Mouse (Mus musculus) MEL (cell line): ENCODE measurements at regions not wholly inside any gene's neighbourhood (a gene's known extent, or its start where the extent isn't known, plus 50 kb on each side); places are given as distances from the start of the nearest gene placed in this dataset.
A peak's percentile ranks its signal among the peaks of the same experiment; 100 is the strongest.

Experiments
- DNase-seq: peaks from one replicate; pipeline ENCODE4 v3.0.0; 2011; ENCODE audit warnings: low read depth, low spot score
- H3K27ac ChIP-seq: 2 replicates; pipeline ENCODE4 v1.5.1; 2012; ENCODE audit warnings: low read depth, mild to moderate bottlenecking, control low read depth, low read length, moderate library complexity; ENCODE audit not compliant: control insufficient read depth
- H3K27me3 ChIP-seq, 2 experiments: fragments of 150-350 bp in 1 of 2; sonication (generic) in 1 of 2; 2 replicates each; pipeline ENCODE4 v1.6.1; 2012; ENCODE audit warnings: low read length in 2 of 2, mild to moderate bottlenecking in 2 of 2, improper control_type of control experiment in 1 of 2, moderate library complexity in 1 of 2; ENCODE audit not compliant: insufficient read depth in 2 of 2, control insufficient read depth in 1 of 2
- H3K36me3 ChIP-seq, 2 experiments: 2 replicates each; pipeline ENCODE4 v1.6.1; 2012 to 2014; ENCODE audit warnings: low read length in 2 of 2, improper control_type of control experiment in 1 of 2, inconsistent platforms in 1 of 2, mild to moderate bottlenecking in 1 of 2; ENCODE audit not compliant: insufficient read depth in 2 of 2, control insufficient read depth in 1 of 2
- H3K4me1 ChIP-seq, 2 experiments: fragments of 150-350 bp in 1 of 2; sonication (generic) in 1 of 2; 2 replicates each; pipeline ENCODE4 v1.6.1; 2012; ENCODE audit warnings: low read length in 2 of 2, improper control_type of control experiment in 1 of 2, mild to moderate bottlenecking in 1 of 2; ENCODE audit not compliant: insufficient read depth in 2 of 2, control insufficient read depth in 1 of 2
- H3K4me3 ChIP-seq, 2 experiments: fragments of 150-350 bp in 1 of 2; sonication (generic) in 1 of 2; 2 replicates each; pipeline ENCODE4 v1.5.1; 2012; ENCODE audit warnings: low read depth in 2 of 2, low read length in 2 of 2, mild to moderate bottlenecking in 2 of 2, moderate library complexity in 2 of 2, control low read depth in 1 of 2, improper control_type of control experiment in 1 of 2; ENCODE audit not compliant: control insufficient read depth in 1 of 2, insufficient read depth in 1 of 2
- H3K79me2 ChIP-seq: 2 replicates; pipeline ENCODE4 v1.6.1; 2012; ENCODE audit warnings: mild to moderate bottlenecking, low read length, moderate library complexity; ENCODE audit not compliant: control insufficient read depth, poor library complexity, insufficient read depth
- H3K9ac ChIP-seq: 2 replicates; pipeline ENCODE4 v1.6.1; 2012; ENCODE audit warnings: low read depth, mild to moderate bottlenecking, control low read depth, low read length, moderate library complexity; ENCODE audit not compliant: control insufficient read depth, poor library complexity, severe bottlenecking
- H3K9me3 ChIP-seq: fragments of 150-350 bp; sonication (generic); replicated peaks from 2 replicates; pipeline ENCODE4 v1.6.1; 2012; ENCODE audit warnings: mild to moderate bottlenecking, low read length, improper control_type of control experiment, moderate library complexity; ENCODE audit not compliant: insufficient read depth
- BHLHE40 ChIP-seq: IDR thresholded peaks from 2 replicates; pipeline ENCODE4 v1.6.1; 2012; ENCODE audit warnings: low read depth, mild to moderate bottlenecking, inconsistent platforms, low read length, improper control_type of control experiment, borderline replicate concordance
- CHD2 ChIP-seq: IDR thresholded peaks from 2 replicates; pipeline ENCODE4 v1.6.1; 2011; ENCODE audit warnings: low read length, improper control_type of control experiment
- CTCF ChIP-seq, 3 experiments: IDR thresholded peaks in 2 of 3; conservative IDR thresholded peaks in 1 of 3; 2 replicates each; pipeline ENCODE4 v1.5.1; 2011 to 2012; ENCODE audit warnings: low read length in 3 of 3, low read depth in 2 of 3, mild to moderate bottlenecking in 2 of 3, improper control_type of control experiment in 1 of 3, inconsistent platforms in 1 of 3, mixed read lengths in 1 of 3, moderate library complexity in 1 of 3; ENCODE audit not compliant: control insufficient read depth in 1 of 3, insufficient read depth in 1 of 3, poor library complexity in 1 of 3, severe bottlenecking in 1 of 3
- ELF1 ChIP-seq: IDR thresholded peaks from 2 replicates; pipeline ENCODE4 v1.6.1; 2014; ENCODE audit warnings: low read depth, mild to moderate bottlenecking, inconsistent platforms, low read length, improper control_type of control experiment, moderate library complexity
- GATA1 ChIP-seq: IDR thresholded peaks from 2 replicates; pipeline ENCODE4 v1.6.1; 2011; ENCODE audit warnings: low read depth, low read length, improper control_type of control experiment
- HCFC1 ChIP-seq: IDR thresholded peaks from 2 replicates; pipeline ENCODE4 v1.6.1; 2012; ENCODE audit warnings: low read depth, mild to moderate bottlenecking, inconsistent platforms, low read length, improper control_type of control experiment, moderate library complexity
- JUND ChIP-seq: IDR thresholded peaks from 2 replicates; pipeline ENCODE4 v1.6.1; 2011; ENCODE audit warnings: low read depth, mild to moderate bottlenecking, improper control_type of control experiment, low read length
- KAT2A ChIP-seq: conservative IDR thresholded peaks from 2 replicates; pipeline ENCODE4 v1.6.1; 2012; ENCODE audit warnings: low read depth, low read length, improper control_type of control experiment, inconsistent platforms
- MAFK ChIP-seq: IDR thresholded peaks from 2 replicates; pipeline ENCODE4 v1.6.1; 2011; ENCODE audit warnings: low read depth, mild to moderate bottlenecking, low read length, improper control_type of control experiment, borderline replicate concordance
- MEF2A ChIP-seq: IDR thresholded peaks from 2 replicates; pipeline ENCODE4 v1.6.1; 2014; ENCODE audit warnings: low read depth, mild to moderate bottlenecking, inconsistent platforms, low read length, improper control_type of control experiment; ENCODE audit not compliant: poor library complexity, insufficient replicate concordance, severe bottlenecking; ENCODE audit errors: extremely low read depth
- MXI1 ChIP-seq: IDR thresholded peaks from 2 replicates; pipeline ENCODE4 v1.6.1; 2011; ENCODE audit warnings: mild to moderate bottlenecking, low read depth, low read length, improper control_type of control experiment
- MYB ChIP-seq: IDR thresholded peaks from 2 replicates; pipeline ENCODE4 v1.6.1; 2011; ENCODE audit warnings: mild to moderate bottlenecking, low read depth, low read length, improper control_type of control experiment
- POLR2A ChIP-seq, 2 experiments: IDR thresholded peaks; 2 replicates each; pipeline ENCODE4 v1.6.1; 2011 to 2012; ENCODE audit warnings: low read length in 2 of 2, mild to moderate bottlenecking in 2 of 2, control low read depth in 1 of 2, improper control_type of control experiment in 1 of 2, low read depth in 1 of 2, moderate library complexity in 1 of 2; ENCODE audit not compliant: control insufficient read depth in 1 of 2, insufficient read depth in 1 of 2, poor library complexity in 1 of 2
- POLR2AphosphoS2 ChIP-seq: IDR thresholded peaks from 2 replicates; pipeline ENCODE4 v1.6.1; 2011; ENCODE audit warnings: low read length, improper control_type of control experiment
- POLR2AphosphoS5 ChIP-seq: IDR thresholded peaks from 2 replicates; pipeline ENCODE4 v1.6.1; 2012; ENCODE audit warnings: low read depth, borderline replicate concordance, mild to moderate bottlenecking, inconsistent platforms, low read length, moderate library complexity, mixed read lengths
- RAD21 ChIP-seq: IDR thresholded peaks from 2 replicates; pipeline ENCODE4 v1.6.1; 2011; ENCODE audit warnings: mild to moderate bottlenecking, low read depth, low read length, improper control_type of control experiment
- RCOR1 ChIP-seq: IDR thresholded peaks from 2 replicates; pipeline ENCODE4 v1.6.1; 2012; ENCODE audit warnings: low read depth, mild to moderate bottlenecking, inconsistent platforms, low read length, improper control_type of control experiment
- SMC3 ChIP-seq: IDR thresholded peaks from 2 replicates; pipeline ENCODE4 v1.6.1; 2011; ENCODE audit warnings: low read depth, low read length, improper control_type of control experiment
- TAL1 ChIP-seq: IDR thresholded peaks from 2 replicates; pipeline ENCODE4 v1.6.1; 2012; ENCODE audit warnings: mild to moderate bottlenecking, inconsistent platforms, low read length, moderate library complexity, mixed read lengths
- TBP ChIP-seq: IDR thresholded peaks from 2 replicates; pipeline ENCODE4 v1.8.0; 2011; ENCODE audit warnings: low read depth, low read length, improper control_type of control experiment
- TCF12 ChIP-seq: IDR thresholded peaks from 2 replicates; pipeline ENCODE4 v1.6.1; 2014; ENCODE audit warnings: low read depth, mild to moderate bottlenecking, inconsistent platforms, low read length, improper control_type of control experiment, moderate library complexity
- USF2 ChIP-seq, 2 experiments: IDR thresholded peaks; 2 replicates each; pipeline ENCODE4 v1.6.1; 2011 to 2012; ENCODE audit warnings: improper control_type of control experiment in 2 of 2, low read length in 2 of 2, borderline replicate concordance in 1 of 2, inconsistent platforms in 1 of 2, low read depth in 1 of 2, mild to moderate bottlenecking in 1 of 2; ENCODE audit not compliant: insufficient read depth in 1 of 2
- ZC3H11A ChIP-seq: IDR thresholded peaks from 2 replicates; pipeline ENCODE4 v1.6.1; 2012; ENCODE audit warnings: low read depth, mild to moderate bottlenecking, inconsistent platforms, low read length, improper control_type of control experiment
- ZKSCAN1 ChIP-seq: IDR thresholded peaks from 2 replicates; pipeline ENCODE4 v1.6.1; 2012; ENCODE audit warnings: low read depth, mild to moderate bottlenecking, inconsistent platforms, low read length, improper control_type of control experiment, moderate library complexity
- ZMIZ1 ChIP-seq: IDR thresholded peaks from 2 replicates; pipeline ENCODE4 v1.6.1; 2012; ENCODE audit warnings: low read depth, mild to moderate bottlenecking, inconsistent platforms, low read length, improper control_type of control experiment, moderate library complexity

GRCm38 (mm10) chr3:31459456-31459855, 149.3 kb upstream of the Slc7a14 start:
- no peak overlapping the region for H3K4me3 ChIP-seq
- H3K79me2 ChIP-seq, result no peaks in the 10 kb centered on the region
- TF ChIP-seq ZMIZ1, result no peak
- peak in 1 of 3 experiments; percentile 21; a peak in 1 of 6 replicates for TF ChIP-seq CTCF (IDR thresholded peaks at IDR 0.05 in 2 of 3, conservative IDR thresholded peaks at IDR 0.05 in 1 of 3; ENCODE audit: control insufficient read depth in 1 of 3, insufficient read depth in 1 of 3, low read depth in 2 of 3, low read length in 3 of 3, poor library complexity in 1 of 3, severe bottlenecking in 1 of 3)
- peak; percentile 29 for TF ChIP-seq SMC3
- TF ChIP-seq, all 39 proteins: peak for 2
- H3K27me3 ChIP-seq, result no peaks in the 10 kb centered on the region
- H3K36me3 ChIP-seq, result no peaks in the 10 kb centered on the region
- no peak overlapping the region for H3K27ac ChIP-seq
- no peaks in the 10 kb centered on the region for H3K9me3 ChIP-seq
- no peak overlapping the region for H3K9ac ChIP-seq
- no peaks in the 10 kb centered on the region for H3K4me1 ChIP-seq
- no peak for DNase-seq

DNA sequence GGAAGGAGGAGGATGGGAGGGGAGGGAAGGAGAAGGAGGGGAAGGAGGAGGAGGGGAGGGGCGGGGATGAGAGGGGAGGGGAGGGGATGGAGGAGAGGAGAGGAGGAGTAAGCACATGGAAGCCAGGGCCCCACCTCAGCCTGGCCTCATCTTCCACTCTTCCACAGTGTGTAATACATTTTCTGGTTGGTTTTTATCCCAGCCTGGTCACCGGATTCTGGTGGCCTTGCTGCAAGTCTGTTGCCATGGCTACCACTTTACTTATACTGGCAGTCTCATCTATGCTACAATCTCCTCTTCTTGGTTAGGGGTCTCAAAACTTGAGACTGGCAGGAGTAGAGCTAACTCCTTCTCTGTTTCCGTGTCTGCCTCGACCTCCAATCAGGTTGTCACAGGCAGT, 147.8 kb upstream of the Slc7a14 start:
- TF ChIP-seq ZC3H11A (no peak), POLR2A (IDR thresholded peaks at IDR 0.05; ENCODE audit: control insufficient read depth in 1 of 2, insufficient read depth in 1 of 2, low read depth in 1 of 2, low read length in 2 of 2, poor library complexity in 1 of 2) (no peak), ZKSCAN1 (no peak), MXI1 (no peak), TAL1 (no peak), CTCF (IDR thresholded peaks at IDR 0.05 in 2 of 3, conservative IDR thresholded peaks at IDR 0.05 in 1 of 3; ENCODE audit: control insufficient read depth in 1 of 3, insufficient read depth in 1 of 3, low read depth in 2 of 3, low read length in 3 of 3, poor library complexity in 1 of 3, severe bottlenecking in 1 of 3) (no peak), MYB (no peak), JUND (no peak), RCOR1 (no peak), ELF1 (no peak), USF2 (IDR thresholded peaks at IDR 0.05; ENCODE audit: borderline replicate concordance in 1 of 2, insufficient read depth in 1 of 2, low read depth in 1 of 2, low read length in 2 of 2) (no peak), CHD2 (no peak), POLR2AphosphoS2 (no peak), TBP (no peak)
- no peaks in the 10 kb centered on the region for H3K36me3 ChIP-seq
- H3K79me2 ChIP-seq, result no peaks in the 10 kb centered on the region
- no peak overlapping the region for H3K4me3 ChIP-seq
- no peak for DNase-seq
- H3K27me3 ChIP-seq, result no peaks in the 10 kb centered on the region
- no peaks in the 10 kb centered on the region for H3K9me3 ChIP-seq
- H3K9ac ChIP-seq, result no peak overlapping the region
- H3K27ac ChIP-seq, result no peak overlapping the region
- H3K4me1 ChIP-seq, result no peaks in the 10 kb centered on the region

GRCm38 (mm10) chr3:31455031-31455430, 144.9 kb upstream of the Slc7a14 start:
- no peak overlapping the region for H3K4me3 ChIP-seq
- H3K79me2 ChIP-seq, result no peaks in the 10 kb centered on the region
- no peaks in the 10 kb centered on the region for H3K9me3 ChIP-seq
- H3K9ac ChIP-seq, result no peak overlapping the region
- H3K4me1 ChIP-seq, result no peaks in the 10 kb centered on the region
- no peak for DNase-seq
- H3K36me3 ChIP-seq, result no peaks in the 10 kb centered on the region
- H3K27me3 ChIP-seq, result no peaks in the 10 kb centered on the region
- TF ChIP-seq HCFC1 (no peak), JUND (no peak), RAD21 (no peak), KAT2A (no peak), TAL1 (no peak), MAFK (no peak), MEF2A (no peak), MYB (no peak), BHLHE40 (no peak), POLR2AphosphoS5 (no peak), USF2 (IDR thresholded peaks at IDR 0.05; ENCODE audit: borderline replicate concordance in 1 of 2, insufficient read depth in 1 of 2, low read depth in 1 of 2, low read length in 2 of 2) (no peak), CTCF (IDR thresholded peaks at IDR 0.05 in 2 of 3, conservative IDR thresholded peaks at IDR 0.05 in 1 of 3; ENCODE audit: control insufficient read depth in 1 of 3, insufficient read depth in 1 of 3, low read depth in 2 of 3, low read length in 3 of 3, poor library complexity in 1 of 3, severe bottlenecking in 1 of 3) (no peak), GATA1 (no peak), TCF12 (no peak), ELF1 (no peak), CHD2 (no peak)
- no peak overlapping the region for H3K27ac ChIP-seq
